Mouse (Mus musculus) T-helper 17 cell (primary cell): Measurements from ENCODE around the gene Ufl1.
"Not testable (repeated sequence)": the region's sequence is repeated elsewhere in the genome, so short reads cannot be mapped to it uniquely, and the experiment has no call there.

ENCODE experiments used
- in situ Hi-C, 2 experiments: fragments of 300-600 bp; cut with MboI, MseI; formaldehyde crosslinking; loops; 1 replicate in 1 of 2; 2 replicates in 1 of 2; pipeline ENCODE4 v1.15.1; 2025; ENCODE audit warnings: high pct_unique_total_duplicates in 2 of 2

Ufl1 gene

GRCm38 (mm10) chr4:25281671-25282038 is at the start of gene Ufl1:
Gene Ufl1 (minus strand): TSS chr4:25281821.
- in situ Hi-C loops, result loop anchor here in 1 of 2 experiments (25.0 kb wide), 1 partner anchor 369 kb away; no protein-coding TSS in a partner anchor

- in situ Hi-C loops, result no loop called here
Observed at GRCm38 (mm10) chr4:25325684-25326220, 44.1 kb upstream of the Ufl1 start.

- in situ Hi-C loops, result no loop called here
Observed at GRCm38 (mm10) chr4:25322631-25323178, 41.1 kb upstream of the Ufl1 start.

GRCm38 (mm10) chr4:25313767-25314166 is 32.1 kb upstream of the Ufl1 start:
- in situ Hi-C loops, result no loop called here

- in situ Hi-C loops, result loop anchor here in 1 of 2 experiments (25.0 kb wide), 1 partner anchor 373 kb away; no protein-coding TSS in a partner anchor
Observed at GRCm38 (mm10) chr4:25285002-25285401, 3.4 kb upstream of the Ufl1 start.

- in situ Hi-C loops, result loop anchor here in 1 of 2 experiments (25.0 kb wide), 1 partner anchor 369 kb away; no protein-coding TSS in a partner anchor
Observed at GRCm38 (mm10) chr4:25280938-25281670, 517 bp downstream of the Ufl1 start.

- in situ Hi-C loops, result loop anchor here in 1 of 2 experiments (25.0 kb wide), 1 partner anchor 761 kb away; no protein-coding TSS in a partner anchor
Observed at GRCm38 (mm10) chr4:25272861-25273627, 8.6 kb downstream of the Ufl1 start.

GRCm38 (mm10) chr4:25271926-25272325 is 9.7 kb downstream of the Ufl1 start:
- in situ Hi-C loops, result loop anchor here in 1 of 2 experiments (25.0 kb wide), 1 partner anchor 760 kb away; no protein-coding TSS in a partner anchor

GRCm38 (mm10) chr4:25267144-25267543 is 14.5 kb downstream of the Ufl1 start:
- in situ Hi-C loops, result loop anchor here in 1 of 2 experiments (5.0 to 25.0 kb wide), 2 partner anchors 755 to 1075 kb away; no protein-coding TSS in a partner anchor

- in situ Hi-C loops, result loop anchor here in 1 of 2 experiments (25.0 kb wide), 1 partner anchor 746 kb away; no protein-coding TSS in a partner anchor
Observed at GRCm38 (mm10) chr4:25257822-25258398, 23.7 kb downstream of the Ufl1 start.

- in situ Hi-C loops, result no loop called here
Observed at GRCm38 (mm10) chr4:25242776-25243175, 38.8 kb downstream of the Ufl1 start, which contains the start of gene Fhl5. Gene Fhl5 (minus strand): TSS chr4:25242876.

GRCm38 (mm10) chr4:25235663-25236062 is 46.0 kb downstream of the Ufl1 start:
- in situ Hi-C loops, result not testable (repeated sequence)

GRCm38 (mm10) chr4:25233767-25234166 is 47.9 kb downstream of the Ufl1 start:
- in situ Hi-C loops, result not testable (repeated sequence)

- in situ Hi-C loops, result no loop called here
Observed at GRCm38 (mm10) chr4:25232546-25232945, 49.1 kb downstream of the Ufl1 start.

- in situ Hi-C loops, result no loop called here
Observed at GRCm38 (mm10) chr4:25227527-25227926, 54.1 kb downstream of the Ufl1 start.

GRCm38 (mm10) chr4:25221927-25222326 is 59.7 kb downstream of the Ufl1 start:
- in situ Hi-C loops, result no loop called here

- in situ Hi-C loops, result loop anchor here in 1 of 2 experiments (10.0 kb wide), 1 partner anchor 1261 kb away; no protein-coding TSS in a partner anchor
Observed at GRCm38 (mm10) chr4:25213451-25213850, 68.2 kb downstream of the Ufl1 start.

- in situ Hi-C loops, result loop anchor here in 1 of 2 experiments (10.0 kb wide), 1 partner anchor 639 kb away; no protein-coding TSS in a partner anchor
Observed at GRCm38 (mm10) chr4:25206166-25206565, 75.5 kb downstream of the Ufl1 start.
